11 mouse cellular contexts compared by ENCODE assay signal in the genomic region with DNA sequence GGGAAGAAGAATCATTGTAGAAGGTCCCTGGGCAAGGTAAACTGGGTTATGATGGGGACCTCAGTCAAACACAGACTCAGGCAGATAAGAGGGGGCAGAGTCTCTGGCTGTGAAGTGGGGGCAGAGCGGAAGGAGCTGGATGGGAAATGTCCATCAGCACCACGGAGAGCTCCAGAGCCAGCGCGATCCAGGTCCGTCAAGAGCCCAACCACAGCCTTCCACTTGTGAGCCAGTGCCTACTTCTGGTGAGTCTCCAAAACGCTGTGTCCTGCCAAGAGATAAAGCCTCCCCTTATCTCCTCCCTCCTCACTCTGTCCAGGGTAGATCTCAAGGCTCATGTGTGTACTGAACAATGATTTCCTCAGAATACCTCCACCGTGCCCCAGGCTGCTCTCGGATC. TPM values are rescaled to one million over a fixed set of nuclear protein-coding genes. Genes with fewer than 3 reads are reported as not detected.
DNase-seq lines count a peak whose midpoint lies in the region; ATAC-seq and TF ChIP-seq lines count a peak whose summit lies in the region.
"Had no signal": no experiment of that assay in that cellular context is flagged by ENCODE, and none has a peak within 500 bp of the region (broad histone marks: within the 10 kb centered on the region; RNA-seq: fewer than 3 reads in every experiment).

No protein-coding gene starts in this region.

- TF ChIP-seq POLR2A in lung, adult 2 months (IDR thresholded peaks at IDR 0.05; ENCODE audit: borderline replicate concordance, extremely low read depth, low read depth, low read length), result no peak

- H3K4me3 ChIP-seq in lung, embryonic 16.5 days (ENCODE audit: low read length), result no peak overlapping the region
- H3K4me3 ChIP-seq in lung, adult 2 months (replicated peaks; ENCODE audit: extremely low read depth, low read depth, low read length), result no peak overlapping the region
- H3K4me3 ChIP-seq: forebrain, embryonic 15.5 days; limb, embryonic 12.5 days; neural tube, embryonic 13.5 days had no signal

- no peaks in the 10 kb centered on the region for H3K36me3 ChIP-seq in lung, embryonic 16.5 days (ENCODE audit: control insufficient read depth, insufficient read depth, low read length)
- H3K36me3 ChIP-seq: forebrain, embryonic 15.5 days; limb, embryonic 12.5 days; neural tube, embryonic 13.5 days had no signal

- no peaks in the 10 kb centered on the region for H3K4me1 ChIP-seq in lung, embryonic 16.5 days (replicated peaks; ENCODE audit: control insufficient read depth, insufficient read depth, low read length)
- no peaks in the 10 kb centered on the region for H3K4me1 ChIP-seq in lung, adult 2 months (ENCODE audit: control insufficient read depth, insufficient read depth, low read length)

- no peak for TF ChIP-seq CTCF in lung, adult 2 months (IDR thresholded peaks at IDR 0.05; ENCODE audit: insufficient read depth, low read length)

- ATAC-seq in lung, embryonic 16.5 days (ENCODE audit: low read depth), result 0 out of 2 replicates have a peak, but pooled peaks have one; percentile 23
- ATAC-seq: forebrain, embryonic 15.5 days had no signal

- no peak for DNase-seq in lung, adult 2 months
- peak; percentile 48 to 62 for DNase-seq in adrenal gland, postnatal 36 days
- DNase-seq in heart, adult 9 months (ENCODE audit: low spot score in 2 of 2), result peak; percentile 14 to 15
- DNase-seq in mesoderm, embryonic 11.5 days (ENCODE audit: low read depth, low spot score), result peak; percentile 76
- no peak for DNase-seq in left cerebral cortex, postnatal 4 days
- no peak for DNase-seq in cerebellum, postnatal 25 days
- no peak for DNase-seq in spleen, adult 12 weeks (ENCODE audit: low spot score)

- H3K9me3 ChIP-seq in lung, embryonic 16.5 days (ENCODE audit: control insufficient read depth, low read length), result no peaks in the 10 kb centered on the region
- H3K9me3 ChIP-seq: forebrain, embryonic 15.5 days; limb, embryonic 12.5 days; neural tube, embryonic 13.5 days had no signal

- intact Hi-C loops in left cerebral cortex, postnatal 4 days (cut with DNase I), result no loop called here

- H3K4me2 ChIP-seq in lung, embryonic 16.5 days (ENCODE audit: low read depth, low read length), result no peak overlapping the region
- H3K4me2 ChIP-seq: forebrain, embryonic 15.5 days; limb, embryonic 12.5 days; neural tube, embryonic 13.5 days had no signal

- peaks cover 44% of the 10 kb centered on the region for H3K27me3 ChIP-seq in lung, embryonic 16.5 days (ENCODE audit: control insufficient read depth, insufficient read depth, low read depth, low read length)

- WGBS in lung, embryonic 16.5 days, result 6% methylated on average over 8 of the region's 8 CpGs
- 10% methylated on average over 8 of the region's 8 CpGs for WGBS in lung, adult 2 months

- no peak overlapping the region for H3K27ac ChIP-seq in lung, embryonic 16.5 days (ENCODE audit: low read length)
- H3K27ac ChIP-seq: forebrain, embryonic 15.5 days; limb, embryonic 12.5 days had no signal

- H3K9ac ChIP-seq in lung, embryonic 16.5 days (ENCODE audit: low read length), result no peak overlapping the region
- H3K9ac ChIP-seq: forebrain, embryonic 15.5 days; limb, embryonic 12.5 days; neural tube, embryonic 13.5 days had no signal

RNA-seq across cellular contexts. Expression of a gene that starts 17.7 kb away (rescaled TPM):
- 0.38 and 0.60 TPM in 2 replicates for polyA plus RNA-seq in lung, embryonic 16.5 days (2015; fragmentation: Nextera tagmentation; extraction: Ambion mirVana)
- polyA plus RNA-seq in lung, adult 2 months (2012; rRNA removed), result 0.72 and 1.2 TPM in 2 replicates
- total RNA-seq in adrenal gland, postnatal 36 days (2021), result 1 to 10 TPM; 4.9 to 5.2 TPM
- 10 to 100 TPM; 31.9 to 50.0 TPM for total RNA-seq in left cerebral cortex, postnatal 4 days (2021)

RNA-seq across cellular contexts. Expression of a gene that starts 41.3 kb away (rescaled TPM):
- 0.83 and 0.85 TPM in 2 replicates for polyA plus RNA-seq in lung, embryonic 16.5 days (2015; fragmentation: Nextera tagmentation; extraction: Ambion mirVana)
- 0.34 and 1.1 TPM in 2 replicates for polyA plus RNA-seq in lung, adult 2 months (2012; rRNA removed)
- 1 to 10 TPM; 1.2 to 1.3 TPM for total RNA-seq in adrenal gland, postnatal 36 days (2021)
- total RNA-seq in left cerebral cortex, postnatal 4 days (2021), result 1 to 10 TPM; 5.3 to 5.4 TPM

RNA-seq across cellular contexts. Expression of a gene that starts 43.6 kb away (rescaled TPM):
- polyA plus RNA-seq in lung, embryonic 16.5 days (2015; fragmentation: Nextera tagmentation; extraction: Ambion mirVana), result 11.5 and 12.4 TPM in 2 replicates
- polyA plus RNA-seq in lung, adult 2 months (2012; rRNA removed), result 16.9 and 21.0 TPM in 2 replicates
- total RNA-seq in adrenal gland, postnatal 36 days (2021), result 10 to 100 TPM; 15.6 to 16.1 TPM
- 10 to 100 TPM; 15.9 to 18.1 TPM for total RNA-seq in left cerebral cortex, postnatal 4 days (2021)

Comparison
In these comparisons a context has a peak if more than half of its experiments do, and no peak if none do; other contexts are left out.
1. DNase-seq: peak in adrenal gland, postnatal 36 days (2 of 2), heart, adult 9 months (2 of 2) and mesoderm, embryonic 11.5 days (single experiment); none in lung, adult 2 months (single experiment), left cerebral cortex, postnatal 4 days (single experiment), cerebellum, postnatal 25 days (0 of 2) and spleen, adult 12 weeks (single experiment).
2. RNA of a gene that starts 17.7 kb away (total RNA-seq): 31.9 to 50.0 TPM in left cerebral cortex, postnatal 4 days; 4.9 to 5.2 TPM in adrenal gland, postnatal 36 days; every median in the first group is over 4 times any median in the second.